Mouse (Mus musculus) T-cell, adult 2 months (primary cell): Measurements from ENCODE around the gene Ankrd34a.
A peak's percentile ranks its signal among the peaks of the same experiment; 100 is the strongest.

Source experiments
- DNase-seq: peaks from one replicate; pipeline ENCODE4 v3.0.0; 2022; ENCODE audit warnings: low spot score

The Ankrd34a gene

GRCm38 (mm10) chr3:96563267-96563666, 33.2 kb upstream of the Ankrd34a start:
- peak; percentile 62 for DNase-seq

- DNase-seq: no peak
These were observed 32.4 kb upstream of the Ankrd34a start for GRCm38 (mm10) chr3:96563911-96564632.

GRCm38 (mm10) chr3:96564633-96565032, 31.8 kb upstream of the Ankrd34a start:
- DNase-seq: peak; percentile 74

GRCm38 (mm10) chr3:96565105-96565504, 31.3 kb upstream of the Ankrd34a start:
- no peak for DNase-seq

GRCm38 (mm10) chr3:96566661-96567450, 29.6 kb upstream of the Ankrd34a start:
- peak; percentile 45 for DNase-seq

- DNase-seq: no peak
These were observed 27.8 kb upstream of the Ankrd34a start for GRCm38 (mm10) chr3:96568605-96569004.

GRCm38 (mm10) chr3:96569506-96569905, 26.9 kb upstream of the Ankrd34a start:
- no peak for DNase-seq

- DNase-seq: no peak
These were observed 26.4 kb upstream of the Ankrd34a start for GRCm38 (mm10) chr3:96569966-96570605.

- peak; percentile 54 for DNase-seq
These were observed 25.8 kb upstream of the Ankrd34a start for GRCm38 (mm10) chr3:96570643-96571042.

GRCm38 (mm10) chr3:96571336-96571735, 25.1 kb upstream of the Ankrd34a start:
- DNase-seq: no peak

- peak; percentile 28 for DNase-seq
These were observed 24.3 kb upstream of the Ankrd34a start for GRCm38 (mm10) chr3:96571896-96572698.

GRCm38 (mm10) chr3:96573611-96574511, 22.6 kb upstream of the Ankrd34a start:
- DNase-seq: no peak

GRCm38 (mm10) chr3:96575272-96575984, 21.0 kb upstream of the Ankrd34a start:
- DNase-seq: no peak

GRCm38 (mm10) chr3:96576005-96576658, 20.3 kb upstream of the Ankrd34a start:
- no peak for DNase-seq

- DNase-seq: peak; percentile 82
These were observed 19.5 kb upstream of the Ankrd34a start, which contains the start of gene Gm16253 for GRCm38 (mm10) chr3:96576690-96577541. Gene Gm16253 (plus strand): TSS chr3:96576984.

- no peak for DNase-seq
These were observed 18.9 kb upstream of the Ankrd34a start for GRCm38 (mm10) chr3:96577566-96577965.

GRCm38 (mm10) chr3:96578561-96579238, 17.7 kb upstream of the Ankrd34a start:
- DNase-seq: no peak

GRCm38 (mm10) chr3:96579239-96579750, 17.1 kb upstream of the Ankrd34a start:
- DNase-seq: no peak
